Mouse (Mus musculus) liver, embryonic 14.5 days (tissue): Measurements from ENCODE around the gene Ssx2ip.

ENCODE experiments used
- CTCF ChIP-seq: IDR thresholded peaks from 2 replicates; pipeline ENCODE4 v1.5.1; 2016; ENCODE audit warnings: antibody characterized with exemption, low read depth, control low read depth
- EP300 ChIP-seq: IDR thresholded peaks from 2 replicates; pipeline ENCODE4 v1.6.1; 2016; ENCODE audit warnings: antibody characterized with exemption, low read depth

DNA sequence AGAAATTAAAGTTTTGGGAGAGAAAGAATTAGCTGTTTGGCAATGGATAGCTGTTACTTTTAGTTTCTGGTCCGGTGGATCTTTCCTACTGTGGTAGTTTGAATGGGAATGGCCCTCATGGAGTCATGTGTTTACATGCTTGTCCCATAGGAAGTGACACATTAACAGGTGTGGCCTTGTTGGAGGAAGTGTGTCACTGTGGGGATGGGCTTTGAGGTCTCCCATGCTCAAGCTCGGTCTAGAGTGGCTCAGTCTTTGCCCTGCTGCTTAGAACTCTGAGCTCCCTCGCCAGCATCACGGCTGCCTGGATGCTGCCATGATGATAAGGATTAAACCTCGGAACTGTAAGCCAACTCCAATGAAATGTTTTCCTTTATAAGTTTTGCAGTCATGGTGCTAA, 46.9 kb downstream of the Ssx2ip start:
- no peak for TF ChIP-seq CTCF
- no peak for TF ChIP-seq EP300
